Mouse (Mus musculus): ENCODE results near the gene Peli3.

The Peli3 gene

GRCm38 (mm10) chr19:4909376-4909775 is 33.6 kb downstream of the Peli3 start:
- no peak for DNase-seq (ENCODE audit: low read depth, low spot score)

- peak; percentile 59 for DNase-seq (ENCODE audit: low read depth, low spot score)
These were observed 34.8 kb downstream of the Peli3 start for GRCm38 (mm10) chr19:4908107-4908506.

GRCm38 (mm10) chr19:4905979-4906794 is 36.7 kb downstream of the Peli3 start, which contains the start of gene Bbs1:
Gene Bbs1, minus strand, starts transcription at chr19:4906628.
- DNase-seq (ENCODE audit: low read depth, low spot score), result peak; percentile 87

GRCm38 (mm10) chr19:4899888-4900287 is 43.0 kb downstream of the Peli3 start:
- DNase-seq (ENCODE audit: low read depth, low spot score), result no peak

- no peak for DNase-seq (ENCODE audit: low read depth, low spot score)
These were observed 44.0 kb downstream of the Peli3 start for GRCm38 (mm10) chr19:4898972-4899371.

- no peak for DNase-seq (ENCODE audit: low read depth, low spot score)
These were observed 46.0 kb downstream of the Peli3 start for GRCm38 (mm10) chr19:4896780-4897520.

- DNase-seq (ENCODE audit: low read depth, low spot score), result no peak
These were observed 51.1 kb downstream of the Peli3 start for GRCm38 (mm10) chr19:4891798-4892197.

- no peak for DNase-seq (ENCODE audit: low read depth, low spot score)
These were observed 53.1 kb downstream of the Peli3 start for GRCm38 (mm10) chr19:4889791-4890190.

GRCm38 (mm10) chr19:4883961-4884360 is 59.0 kb downstream of the Peli3 start:
- DNase-seq (ENCODE audit: low read depth, low spot score), result no peak

All from CD4-positive, CD25-positive, alpha-beta regulatory T cell, adult 2 months (primary cell).